Mouse (Mus musculus) lung, embryonic 16.5 days (tissue): ENCODE results near the gene Eps8l1. TPM values are rescaled to one million over a fixed set of nuclear protein-coding genes. Genes with fewer than 3 reads are reported as not detected.
A peak's percentile ranks its signal among the peaks of the same experiment; 100 is the strongest.
"Not testable (repeated sequence)": the region's sequence is repeated elsewhere in the genome, so short reads cannot be mapped to it uniquely, and the experiment has no call there.

Experiments used
- ATAC-seq: fragments of 200-750 bp; cut with Nextera tagmentation; 2 replicates; pipeline ENCODE4 v1.8.0; 2017; ENCODE audit warnings: low read depth, mild to moderate bottlenecking, moderate library complexity
- H3K27ac ChIP-seq: fragments of 300-500 bp; sonication (generic); 2 replicates; pipeline ENCODE4 v1.5.1; 2014; ENCODE audit warnings: mild to moderate bottlenecking, control low read depth, low read length
- H3K27me3 ChIP-seq: fragments of 300-500 bp; sonication (generic); 2 replicates; pipeline ENCODE4 v1.6.1; 2014; ENCODE audit warnings: low read depth, low read length, mixed read lengths; ENCODE audit not compliant: control insufficient read depth, insufficient read depth
- H3K36me3 ChIP-seq: fragments of 300-500 bp; sonication (generic); 2 replicates; pipeline ENCODE4 v1.6.1; 2014; ENCODE audit warnings: low read length; ENCODE audit not compliant: control insufficient read depth, insufficient read depth
- H3K4me1 ChIP-seq: fragments of 300-500 bp; sonication (generic); replicated peaks from 2 replicates; pipeline ENCODE4 v1.6.1; 2014; ENCODE audit warnings: low read length, mixed read lengths; ENCODE audit not compliant: control insufficient read depth, insufficient read depth
- H3K4me2 ChIP-seq: fragments of 300-500 bp; sonication (generic); 2 replicates; pipeline ENCODE4 v1.6.1; 2014; ENCODE audit warnings: low read depth, low read length, control low read depth
- H3K4me3 ChIP-seq: fragments of 300-500 bp; sonication (generic); 2 replicates; pipeline ENCODE4 v1.5.1; 2014; ENCODE audit warnings: mild to moderate bottlenecking, low read length, control low read depth
- H3K9ac ChIP-seq: fragments of 300-500 bp; sonication (generic); 2 replicates; pipeline ENCODE4 v1.6.1; 2014; ENCODE audit warnings: low read length, control low read depth
- H3K9me3 ChIP-seq: fragments of 300-500 bp; sonication (generic); 2 replicates; pipeline ENCODE4 v1.6.1; 2016; ENCODE audit warnings: low read length; ENCODE audit not compliant: control insufficient read depth
- WGBS: fragments of 180-500 bp; shearing (Covaris S2); extraction: QIAGEN DNeasy Blood & Tissue Kit; methylation state at CpG from one replicate; pipeline ENCODE4 v1.1.7; 2014; 5-methylcytosine and 5-hydroxymethylcytosine counted together
- microRNA-seq: library from miRNA; unstranded; fragments of <30 nt; microRNA quantifications from one replicate; pipeline ENCODE4, GENCODE M21; 2016
- polyA plus RNA-seq: library from polyadenylated mRNA; unstranded; fragments of >200 nt; fragmentation: Nextera tagmentation; extraction: Ambion mirVana; gene quantifications from 2 replicates; pipeline ENCODE4 v1.2.1, GENCODE M21; 2015

Gene Eps8l1
- polyA plus RNA-seq, 1 experiment from 2014 or later: 21.3 TPM

GRCm38 (mm10) chr7:4524212-4524922, 63.9 kb downstream of the Eps8l1 start, which contains the start of gene Tnni3:
Tnni3 (minus strand) TSS chr7:4524229.
- not testable (repeated sequence) for H3K4me3 ChIP-seq, H3K27me3 ChIP-seq, H3K4me2 ChIP-seq, H3K9me3 ChIP-seq, H3K36me3 ChIP-seq, H3K9ac ChIP-seq, H3K27ac ChIP-seq
- 59% methylated on average over 15 of the region's 15 CpGs for WGBS
- peak; percentile 19; the same call in 1 of the 2 replicates for ATAC-seq
- peaks cover 11% of the 10 kb centered on the region for H3K4me1 ChIP-seq

- Histone ChIP-seq H3K27me3 (no peaks in the 10 kb centered on the region; the same call in 1 of the 2 replicates), H3K27ac (peak overlapping the region; percentile 37), H3K4me1 (peaks cover 6% of the 10 kb centered on the region), H3K4me2 (peak overlapping the region; percentile 75), H3K36me3 (no peaks in the 10 kb centered on the region), H3K4me3 (peak overlapping the region; percentile 48), H3K9ac (peak overlapping the region; percentile 71), H3K9me3 (no peaks in the 10 kb centered on the region; the same call in 1 of the 2 replicates)
- ATAC-seq: peak; percentile 94
- 21% methylated on average over 40 of the region's 40 CpGs for WGBS
Measured at GRCm38 (mm10) chr7:4526341-4527301, 66.1 kb downstream of the Eps8l1 start.

- no peak overlapping the region for H3K27ac ChIP-seq
- no peaks in the 10 kb centered on the region; the same call in 1 of the 2 replicates for H3K9me3 ChIP-seq
- WGBS: 50% methylated on average over 18 of the region's 18 CpGs
- peaks cover 6% of the 10 kb centered on the region for H3K4me1 ChIP-seq
- peak overlapping the region; percentile 75 for H3K4me2 ChIP-seq
- ATAC-seq: no peak
- no peaks in the 10 kb centered on the region for H3K36me3 ChIP-seq
- peak overlapping the region; percentile 71 for H3K9ac ChIP-seq
- peak overlapping the region; percentile 48; the same call in 1 of the 2 replicates for H3K4me3 ChIP-seq
- no peaks in the 10 kb centered on the region; the same call in 1 of the 2 replicates for H3K27me3 ChIP-seq
Measured at GRCm38 (mm10) chr7:4527302-4527689, 66.8 kb downstream of the Eps8l1 start.

Small RNAs within 50 kb of the gene (microRNA-seq; reads per million reads assigned to microRNA genes)
- not detected for gene Gm24605

Other genes starting within 250 kb of the Eps8l1 start
- 0.09 and 0.16 TPM in 2 replicates for gene Lilra5, start 222.9 kb upstream of the Eps8l1 start, polyA plus RNA-seq
- not detected in 2 replicates for gene Ncr1, start 123.0 kb upstream of the Eps8l1 start, polyA plus RNA-seq
- 0.68 and 0.96 TPM in 2 replicates for gene Gp6, start 62.9 kb upstream of the Eps8l1 start, polyA plus RNA-seq
- 19.5 and 22.4 TPM in 2 replicates for gene Rdh13, start 15.0 kb upstream of the Eps8l1 start, polyA plus RNA-seq
- 20.1 and 21.0 TPM in 2 replicates for gene Ppp1r12c, start 41.0 kb downstream of the Eps8l1 start, polyA plus RNA-seq
- 28.6 and 34.6 TPM in 2 replicates for gene Tnnt1, start 55.7 kb downstream of the Eps8l1 start, polyA plus RNA-seq
- gene Tnni3, start 63.6 kb downstream of the Eps8l1 start, polyA plus RNA-seq: 77.2 and 102 TPM in 2 replicates
- 4.7 TPM in 2 replicates for gene Dnaaf3, start 71.8 kb downstream of the Eps8l1 start, polyA plus RNA-seq
- 5.5 and 8.3 TPM in 2 replicates for gene Syt5, start 86.9 kb downstream of the Eps8l1 start, polyA plus RNA-seq
- not detected in 2 replicates for gene Ptprh, start 143.4 kb downstream of the Eps8l1 start, polyA plus RNA-seq
- 0.69 and 1.7 TPM in 2 replicates for gene Tmem86b, start 170.7 kb downstream of the Eps8l1 start, polyA plus RNA-seq
- gene Ppp6r1, start 198.3 kb downstream of the Eps8l1 start, polyA plus RNA-seq: 3.5 and 3.9 TPM in 2 replicates
- 85.7 and 90.9 TPM in 2 replicates for gene Hspbp1, start 224.4 kb downstream of the Eps8l1 start, polyA plus RNA-seq
- gene Brsk1, start 229.9 kb downstream of the Eps8l1 start, polyA plus RNA-seq: 0.68 and 0.74 TPM in 2 replicates